ENCODE assay signal across 9 mouse cellular contexts in the genomic region with DNA sequence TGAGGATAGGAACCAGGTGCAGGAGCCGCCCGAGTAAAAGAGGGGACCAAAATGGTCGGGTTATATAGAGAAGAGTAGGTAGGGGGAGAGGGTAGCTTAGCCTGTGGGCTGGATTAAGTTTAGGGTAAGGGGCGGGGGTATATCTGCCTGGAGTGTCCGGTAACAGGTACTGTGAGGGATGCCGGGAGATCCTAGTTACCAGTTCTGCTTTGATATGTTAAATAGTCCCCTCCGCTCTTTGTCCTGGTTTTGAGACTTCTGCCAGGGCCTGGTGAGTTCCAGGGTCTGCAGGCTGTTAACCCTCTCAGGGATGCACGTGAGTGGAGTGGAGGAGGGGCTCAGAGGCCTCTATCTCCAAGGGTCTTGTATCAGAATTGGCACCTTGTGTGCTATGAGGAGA. TPM values are rescaled to one million over a fixed set of nuclear protein-coding genes. Genes with fewer than 3 reads are reported as not detected.
DNase-seq lines count a peak whose midpoint lies in the region; ATAC-seq and TF ChIP-seq lines count a peak whose summit lies in the region.
"Had no signal": no experiment of that assay in that cellular context is flagged by ENCODE, and none has a peak within 500 bp of the region (broad histone marks: within the 10 kb centered on the region; RNA-seq: fewer than 3 reads in every experiment).

No protein-coding gene starts in this region.

- H3K36me3 ChIP-seq in kidney, postnatal 0 days (ENCODE audit: insufficient read depth, low read length), result 0 out of 2 replicates have a peak, but pooled peaks cover under 1% of the 10 kb centered on the region
- H3K36me3 ChIP-seq in hindbrain, postnatal 0 days (ENCODE audit: insufficient read depth, low read length), result peaks cover 7% of the 10 kb centered on the region; the same call in 1 of the 2 replicates
- no peaks in the 10 kb centered on the region for H3K36me3 ChIP-seq in myocyte (ENCODE audit: control insufficient read depth, insufficient read depth)

- TF ChIP-seq POLR2A in myocyte (IDR thresholded peaks at IDR 0.05; ENCODE audit: insufficient read length, low read depth), result no peak

- H3K27me3 ChIP-seq in kidney, postnatal 0 days (ENCODE audit: insufficient read depth, low read length), result no peaks in the 10 kb centered on the region
- H3K27me3 ChIP-seq in hindbrain, postnatal 0 days (ENCODE audit: insufficient read depth, low read length), result 0 out of 2 replicates have a peak, but pooled peaks cover 10% of the 10 kb centered on the region
- no peaks in the 10 kb centered on the region for H3K27me3 ChIP-seq in myocyte (ENCODE audit: control insufficient read depth, insufficient read depth, insufficient read length)

- H3K4me1 ChIP-seq in kidney, postnatal 0 days (replicated peaks; ENCODE audit: insufficient read depth, low read length), result peaks cover 15% of the 10 kb centered on the region; the same call in 1 of the 2 replicates
- H3K4me1 ChIP-seq in hindbrain, postnatal 0 days (ENCODE audit: insufficient read depth, low read length), result 0 out of 2 replicates have a peak, but pooled peaks cover 4% of the 10 kb centered on the region

- no peaks in the 10 kb centered on the region for H3K9me3 ChIP-seq in kidney, postnatal 0 days (replicated peaks; ENCODE audit: low read length)
- no peaks in the 10 kb centered on the region for H3K9me3 ChIP-seq in hindbrain, postnatal 0 days (ENCODE audit: low read length)

- no peak for TF ChIP-seq CTCF in kidney, postnatal 0 days (IDR thresholded peaks at IDR 0.05; ENCODE audit: low read depth)
- no peak for TF ChIP-seq CTCF in hindbrain, postnatal 0 days (IDR thresholded peaks at IDR 0.05; ENCODE audit: low read depth)

- no peak for DNase-seq in kidney, postnatal 0 days (ENCODE audit: low spot score)
- no peak for DNase-seq in kidney, postnatal 25 days
- peak; percentile 64 for DNase-seq in embryo, embryonic 11 days
- DNase-seq in hindbrain, postnatal 0 days (ENCODE audit: low spot score), result peak; percentile 23
- no peak for DNase-seq in gastrocnemius, postnatal 4 days (ENCODE audit: low spot score in 2 of 2)
- no peak for DNase-seq in adrenal gland, postnatal 25 days
- DNase-seq in left cerebral cortex, postnatal 25 days (ENCODE audit: low spot score in 2 of 2), result no peak
- DNase-seq: kidney, adult 18-20 months had no signal

- H3K9ac ChIP-seq in kidney, postnatal 0 days (ENCODE audit: low read depth, low read length), result no peak overlapping the region
- peak overlapping the region; percentile 91; the same call in 1 of the 2 replicates for H3K9ac ChIP-seq in hindbrain, postnatal 0 days (replicated peaks; ENCODE audit: low read length)

- peaks cover 54% of the 10 kb centered on the region for H3K79me2 ChIP-seq in myocyte (ENCODE audit: control insufficient read depth, insufficient read depth)

- peak overlapping the region; percentile 93 for H3K4me2 ChIP-seq in kidney, postnatal 0 days (ENCODE audit: low read length)
- peak overlapping the region; percentile 87 for H3K4me2 ChIP-seq in hindbrain, postnatal 0 days (ENCODE audit: low read depth, low read length)
- peak overlapping the region; percentile 88 for H3K4me2 ChIP-seq in myocyte (ENCODE audit: low read depth)

- no peak overlapping the region for H3K27ac ChIP-seq in kidney, postnatal 0 days
- 0 out of 2 replicates have a peak overlapping the region, but pooled peaks have one; percentile 89 for H3K27ac ChIP-seq in hindbrain, postnatal 0 days

- no peak overlapping the region for H3ac ChIP-seq in myocyte (ENCODE audit: control insufficient read depth, insufficient read length)

- 17% methylated on average over 8 of the region's 8 CpGs for WGBS in kidney, postnatal 0 days
- 10% methylated on average over 8 of the region's 8 CpGs for WGBS in hindbrain, postnatal 0 days

- no peak for ATAC-seq in kidney, postnatal 0 days (replicated peaks; ENCODE audit: low FRiP score, low read depth)
- ATAC-seq in hindbrain, postnatal 0 days, result no peak

- intact Hi-C loops in left cerebral cortex, postnatal 25 days (cut with DNase I), result loop anchor here (5.0 to 10.0 kb wide), 2 partner anchors 259 to 371 kb away; partner anchors contain the start of genes Necap2 and Sdhb

- peak overlapping the region; percentile 89; the same call in 1 of the 2 replicates for H3K4me3 ChIP-seq in kidney, postnatal 0 days (replicated peaks; ENCODE audit: low read depth, low read length)
- peak overlapping the region; percentile 90 for H3K4me3 ChIP-seq in hindbrain, postnatal 0 days (ENCODE audit: low read length)
- H3K4me3 ChIP-seq in myocyte, result peak overlapping the region; percentile 51

TF ChIP-seq in myocyte, 11 proteins besides CTCF, POLR2A, EP300 and RAD21:
- TF ChIP-seq REST (IDR thresholded peaks at IDR 0.05; ENCODE audit: insufficient read depth, insufficient read length) (no peak), CEBPB (IDR thresholded peaks at IDR 0.05; ENCODE audit: insufficient read depth, poor library complexity, severe bottlenecking) (no peak), TCF12 (IDR thresholded peaks at IDR 0.05; ENCODE audit: insufficient read depth, poor library complexity, severe bottlenecking) (no peak), POLR2AphosphoS2 (IDR thresholded peaks at IDR 0.05; ENCODE audit: insufficient read length, low read depth) (no peak), MYOD1 (IDR thresholded peaks at IDR 0.05; ENCODE audit: control insufficient read depth in 1 of 3, insufficient read length in 2 of 3, low read depth in 2 of 3) (no peak), SRF (IDR thresholded peaks at IDR 0.05; ENCODE audit: control insufficient read depth, insufficient read length, low read depth) (no peak), MYOG (IDR thresholded peaks at IDR 0.05; ENCODE audit: control insufficient read depth in 1 of 3, insufficient read depth in 1 of 3, insufficient read length in 2 of 3, low read depth in 2 of 3) (no peak), E2F4 (IDR thresholded peaks at IDR 0.05; ENCODE audit: insufficient read depth) (no peak), TCF3 (IDR thresholded peaks at IDR 0.05; ENCODE audit: insufficient read length, low read depth) (no peak), MAX (IDR thresholded peaks at IDR 0.05; ENCODE audit: low read depth) (no peak), USF1 (IDR thresholded peaks at IDR 0.05; ENCODE audit: low read depth) (no peak)

RNA-seq across cellular contexts. Expression of gene Rcc2, which starts 3.3 kb away (rescaled TPM):
- 25.6 and 35.6 TPM in 2 replicates for polyA plus RNA-seq in kidney, postnatal 0 days (2015; fragmentation: Nextera tagmentation; extraction: Ambion mirVana)
- 58.3 and 60.3 TPM in 2 replicates for total RNA-seq in hindbrain, postnatal 0 days (2014; rRNA removed)
- 15.8 and 16.2 TPM in 2 replicates for polyA plus RNA-seq in hindbrain, postnatal 0 days (2015; fragmentation: Nextera tagmentation; extraction: Ambion mirVana)
- polyA plus RNA-seq in myocyte (2012; fragmentation: generic; extraction: Trizol), result 167 TPM
- 10 to 100 TPM; 43.3 to 44.1 TPM for total RNA-seq in gastrocnemius, postnatal 4 days (2021)
- total RNA-seq in adrenal gland, postnatal 25 days (2021), result 82.0 and 87.5 TPM in 2 replicates
- 10 to 100 TPM; 80.4 to 84.3 TPM for total RNA-seq in left cerebral cortex, postnatal 25 days (2021)

RNA-seq across cellular contexts. Expression of gene Arhgef10l, which starts 37.8 kb away (rescaled TPM):
- 21.2 and 22.2 TPM in 2 replicates for polyA plus RNA-seq in kidney, postnatal 0 days (2015; fragmentation: Nextera tagmentation; extraction: Ambion mirVana)
- 79.2 and 79.4 TPM in 2 replicates for total RNA-seq in hindbrain, postnatal 0 days (2014; rRNA removed)
- polyA plus RNA-seq in hindbrain, postnatal 0 days (2015; fragmentation: Nextera tagmentation; extraction: Ambion mirVana), result 22.5 and 22.6 TPM in 2 replicates
- polyA plus RNA-seq in myocyte (2012; fragmentation: generic; extraction: Trizol), result 34.7 TPM
- 10 to 100 TPM; 53.6 to 54.6 TPM for total RNA-seq in gastrocnemius, postnatal 4 days (2021)
- total RNA-seq in adrenal gland, postnatal 25 days (2021), result 10.0 and 16.6 TPM in 2 replicates
- total RNA-seq in left cerebral cortex, postnatal 25 days (2021), result 10 to 100 TPM; 53.2 to 57.9 TPM

RNA-seq across cellular contexts. Expression of gene Padi6, which starts 38.8 kb away (rescaled TPM):
- polyA plus RNA-seq in kidney, postnatal 0 days (2015; fragmentation: Nextera tagmentation; extraction: Ambion mirVana), result 0.07 TPM in 1 of 2 replicates, not detected in the other
- 0.18 and 0.58 TPM in 2 replicates for total RNA-seq in hindbrain, postnatal 0 days (2014; rRNA removed)
- polyA plus RNA-seq in hindbrain, postnatal 0 days (2015; fragmentation: Nextera tagmentation; extraction: Ambion mirVana), result 0.11 and 0.16 TPM in 2 replicates
- 0.20 TPM for polyA plus RNA-seq in myocyte (2012; fragmentation: generic; extraction: Trizol)
- total RNA-seq in gastrocnemius, postnatal 4 days (2021), result under 1 TPM in 1 of 2 experiments, not detected in 1; 0.10 TPM
- 0.15 TPM in 1 of 2 replicates, not detected in the other for total RNA-seq in adrenal gland, postnatal 25 days (2021)
- under 1 TPM; 0.32 to 0.44 TPM for total RNA-seq in left cerebral cortex, postnatal 25 days (2021)

Comparison
In these comparisons a context has a peak if more than half of its experiments do, and no peak if none do; other contexts are left out.
1. DNase-seq: peak in embryo, embryonic 11 days (single experiment) and hindbrain, postnatal 0 days (single experiment); none in kidney, postnatal 0 days (single experiment), kidney, postnatal 25 days (0 of 2), gastrocnemius, postnatal 4 days (0 of 2), adrenal gland, postnatal 25 days (single experiment) and left cerebral cortex, postnatal 25 days (0 of 2).
2. Peak in every context shown above with its lines, with median percentiles within 50 percentile points of each other: H3K4me2 ChIP-seq and H3K4me3 ChIP-seq.